Mouse (Mus musculus) embryonic fibroblast, embryonic 13.5 days (primary cell): ENCODE data around the gene Kctd2.

Experiments
- CTCF ChIP-seq: IDR thresholded peaks from 2 replicates; pipeline ENCODE4 v1.5.1; 2011; ENCODE audit warnings: mild to moderate bottlenecking, control low read depth, low read length, moderate library complexity, borderline replicate concordance; ENCODE audit not compliant: insufficient read depth
- POLR2A ChIP-seq: IDR thresholded peaks from 2 replicates; pipeline ENCODE4 v1.6.1; 2011; ENCODE audit warnings: low read depth, mild to moderate bottlenecking, control low read depth, low read length, moderate library complexity

- TF ChIP-seq CTCF (no peak), POLR2A (no peak)
These were observed 45.1 kb upstream of the Kctd2 start for GRCm38 (mm10) chr11:115374695-115375425.
